Mouse (Mus musculus): ENCODE measurements around the gene Dcp1b. TPM values are rescaled to one million over a fixed set of nuclear protein-coding genes. Genes with fewer than 3 reads are reported as not detected.

Gene Dcp1b
- polyA plus RNA-seq, 1 experiment from 2014 or later: 7.9 TPM

GRCm38 (mm10) chr6:119139561-119139960, 35.5 kb upstream of the Dcp1b start:
- Histone ChIP-seq H3K4me2 (ENCODE audit: low read depth, low read length) (no peak overlapping the region), H3K36me3 (replicated peaks; ENCODE audit: control insufficient read depth, insufficient read depth, low read depth, low read length) (no peaks in the 10 kb centered on the region), H3K9ac (replicated peaks; ENCODE audit: low read length) (no peak overlapping the region), H3K27ac (replicated peaks; ENCODE audit: low read depth, low read length) (no peak overlapping the region), H3K9me3 (replicated peaks; ENCODE audit: control insufficient read depth, low read length) (no peaks in the 10 kb centered on the region), H3K4me1 (ENCODE audit: control insufficient read depth, insufficient read depth, low read length) (no peaks in the 10 kb centered on the region), H3K4me3 (ENCODE audit: low read depth, low read length) (no peak overlapping the region), H3K27me3 (ENCODE audit: control insufficient read depth, insufficient read depth, low read length) (no peaks in the 10 kb centered on the region)
- DNase-seq (ENCODE audit: low spot score): no peak
- 82% methylated on average over 7 of the region's 7 CpGs for WGBS
- no peak for ATAC-seq (replicated peaks; ENCODE audit: insufficient number of reproducible peaks, low FRiP score, low TSS enrichment, low read depth)

GRCm38 (mm10) chr6:119145109-119145508, 29.9 kb upstream of the Dcp1b start:
- H3K27ac ChIP-seq (replicated peaks; ENCODE audit: low read depth, low read length): no peak overlapping the region
- WGBS: 78% methylated on average over 4 of the region's 4 CpGs
- ATAC-seq (replicated peaks; ENCODE audit: insufficient number of reproducible peaks, low FRiP score, low TSS enrichment, low read depth): no peak
- no peaks in the 10 kb centered on the region for H3K9me3 ChIP-seq (replicated peaks; ENCODE audit: control insufficient read depth, low read length)
- no peaks in the 10 kb centered on the region for H3K36me3 ChIP-seq (replicated peaks; ENCODE audit: control insufficient read depth, insufficient read depth, low read depth, low read length)
- H3K4me2 ChIP-seq (ENCODE audit: low read depth, low read length): no peak overlapping the region
- H3K4me1 ChIP-seq (ENCODE audit: control insufficient read depth, insufficient read depth, low read length): no peaks in the 10 kb centered on the region
- H3K27me3 ChIP-seq (ENCODE audit: control insufficient read depth, insufficient read depth, low read length): no peaks in the 10 kb centered on the region
- no peak overlapping the region for H3K9ac ChIP-seq (replicated peaks; ENCODE audit: low read length)
- no peak overlapping the region for H3K4me3 ChIP-seq (ENCODE audit: low read depth, low read length)
- DNase-seq (ENCODE audit: low spot score): no peak

GRCm38 (mm10) chr6:119165677-119166076, 9.4 kb upstream of the Dcp1b start:
- ATAC-seq (replicated peaks; ENCODE audit: insufficient number of reproducible peaks, low FRiP score, low TSS enrichment, low read depth): no peak

GRCm38 (mm10) chr6:119174307-119175074, 562 bp upstream of the Dcp1b start:
- ATAC-seq (replicated peaks; ENCODE audit: insufficient number of reproducible peaks, low FRiP score, low TSS enrichment, low read depth) (0 out of 2 replicates have a peak, but pooled peaks have one; percentile 12), DNase-seq (ENCODE audit: low spot score) (no peak)
- 52% methylated on average over 12 of the region's 12 CpGs for WGBS
- H3K27me3 ChIP-seq (ENCODE audit: control insufficient read depth, insufficient read depth, low read length): no peaks in the 10 kb centered on the region
- H3K9me3 ChIP-seq (replicated peaks; ENCODE audit: control insufficient read depth, low read length): no peaks in the 10 kb centered on the region
- no peak overlapping the region for H3K27ac ChIP-seq (replicated peaks; ENCODE audit: low read depth, low read length)
- H3K4me3 ChIP-seq (ENCODE audit: low read depth, low read length): peak overlapping the region; percentile 89
- H3K4me1 ChIP-seq (ENCODE audit: control insufficient read depth, insufficient read depth, low read length): no peaks in the 10 kb centered on the region
- peak overlapping the region; percentile 84 for H3K9ac ChIP-seq (replicated peaks; ENCODE audit: low read length)
- H3K36me3 ChIP-seq (replicated peaks; ENCODE audit: control insufficient read depth, insufficient read depth, low read depth, low read length): no peaks in the 10 kb centered on the region
- H3K4me2 ChIP-seq (ENCODE audit: low read depth, low read length): peak overlapping the region; percentile 53

More at GRCm38 (mm10) chr6:119165677-119166076, 9.4 kb upstream of the Dcp1b start:
- Histone ChIP-seq H3K36me3 (replicated peaks; ENCODE audit: control insufficient read depth, insufficient read depth, low read depth, low read length) (no peaks in the 10 kb centered on the region), H3K27ac (replicated peaks; ENCODE audit: low read depth, low read length) (no peak overlapping the region), H3K9ac (replicated peaks; ENCODE audit: low read length) (no peak overlapping the region), H3K4me1 (ENCODE audit: control insufficient read depth, insufficient read depth, low read length) (no peaks in the 10 kb centered on the region), H3K9me3 (replicated peaks; ENCODE audit: control insufficient read depth, low read length) (no peaks in the 10 kb centered on the region), H3K4me2 (ENCODE audit: low read depth, low read length) (no peak overlapping the region), H3K27me3 (ENCODE audit: control insufficient read depth, insufficient read depth, low read length) (no peaks in the 10 kb centered on the region), H3K4me3 (ENCODE audit: low read depth, low read length) (no peak overlapping the region)
- DNase-seq (ENCODE audit: low spot score): no peak

- 81% methylated on average over 7 of the region's 7 CpGs for WGBS
- no peak overlapping the region for H3K4me3 ChIP-seq (ENCODE audit: low read depth, low read length)
- no peaks in the 10 kb centered on the region for H3K4me1 ChIP-seq (ENCODE audit: control insufficient read depth, insufficient read depth, low read length)
- no peak for ATAC-seq (replicated peaks; ENCODE audit: insufficient number of reproducible peaks, low FRiP score, low TSS enrichment, low read depth)
- H3K27ac ChIP-seq (replicated peaks; ENCODE audit: low read depth, low read length): no peak overlapping the region
- H3K36me3 ChIP-seq (replicated peaks; ENCODE audit: control insufficient read depth, insufficient read depth, low read depth, low read length): no peaks in the 10 kb centered on the region
- no peak for DNase-seq (ENCODE audit: low spot score)
- no peaks in the 10 kb centered on the region for H3K9me3 ChIP-seq (replicated peaks; ENCODE audit: control insufficient read depth, low read length)
- H3K4me2 ChIP-seq (ENCODE audit: low read depth, low read length): no peak overlapping the region
- no peaks in the 10 kb centered on the region for H3K27me3 ChIP-seq (ENCODE audit: control insufficient read depth, insufficient read depth, low read length)
- H3K9ac ChIP-seq (replicated peaks; ENCODE audit: low read length): no peak overlapping the region
Measured at GRCm38 (mm10) chr6:119176103-119176502, 1.1 kb downstream of the Dcp1b start.

GRCm38 (mm10) chr6:119177101-119177500, 2.0 kb downstream of the Dcp1b start:
- 68% methylated on average over 8 of the region's 8 CpGs for WGBS
- Histone ChIP-seq H3K36me3 (replicated peaks; ENCODE audit: control insufficient read depth, insufficient read depth, low read depth, low read length) (no peaks in the 10 kb centered on the region), H3K4me2 (ENCODE audit: low read depth, low read length) (no peak overlapping the region), H3K9ac (replicated peaks; ENCODE audit: low read length) (no peak overlapping the region), H3K4me3 (ENCODE audit: low read depth, low read length) (no peak overlapping the region), H3K27me3 (ENCODE audit: control insufficient read depth, insufficient read depth, low read length) (no peaks in the 10 kb centered on the region), H3K4me1 (ENCODE audit: control insufficient read depth, insufficient read depth, low read length) (no peaks in the 10 kb centered on the region), H3K27ac (replicated peaks; ENCODE audit: low read depth, low read length) (no peak overlapping the region), H3K9me3 (replicated peaks; ENCODE audit: control insufficient read depth, low read length) (no peaks in the 10 kb centered on the region)
- DNase-seq (ENCODE audit: low spot score): no peak
- no peak for ATAC-seq (replicated peaks; ENCODE audit: insufficient number of reproducible peaks, low FRiP score, low TSS enrichment, low read depth)

GRCm38 (mm10) chr6:119180188-119180587, 5.1 kb downstream of the Dcp1b start:
- H3K27ac ChIP-seq (replicated peaks; ENCODE audit: low read depth, low read length): no peak overlapping the region
- no peaks in the 10 kb centered on the region for H3K27me3 ChIP-seq (ENCODE audit: control insufficient read depth, insufficient read depth, low read length)
- ATAC-seq (replicated peaks; ENCODE audit: insufficient number of reproducible peaks, low FRiP score, low TSS enrichment, low read depth) (no peak), DNase-seq (ENCODE audit: low spot score) (no peak)
- H3K9me3 ChIP-seq (replicated peaks; ENCODE audit: control insufficient read depth, low read length): no peaks in the 10 kb centered on the region
- no peak overlapping the region for H3K4me3 ChIP-seq (ENCODE audit: low read depth, low read length)
- no peak overlapping the region for H3K9ac ChIP-seq (replicated peaks; ENCODE audit: low read length)
- no peak overlapping the region for H3K4me2 ChIP-seq (ENCODE audit: low read depth, low read length)
- H3K4me1 ChIP-seq (ENCODE audit: control insufficient read depth, insufficient read depth, low read length): no peaks in the 10 kb centered on the region
- H3K36me3 ChIP-seq (replicated peaks; ENCODE audit: control insufficient read depth, insufficient read depth, low read depth, low read length): no peaks in the 10 kb centered on the region
- 91% methylated on average over 2 of the region's 2 CpGs for WGBS

GRCm38 (mm10) chr6:119182211-119182610, 7.2 kb downstream of the Dcp1b start:
- H3K27me3 ChIP-seq (ENCODE audit: control insufficient read depth, insufficient read depth, low read length): no peaks in the 10 kb centered on the region
- H3K4me3 ChIP-seq (ENCODE audit: low read depth, low read length): no peak overlapping the region
- WGBS: 95% methylated on average over 9 of the region's 9 CpGs
- H3K27ac ChIP-seq (replicated peaks; ENCODE audit: low read depth, low read length): no peak overlapping the region
- no peak for DNase-seq (ENCODE audit: low spot score)
- ATAC-seq (replicated peaks; ENCODE audit: insufficient number of reproducible peaks, low FRiP score, low TSS enrichment, low read depth): no peak
- no peaks in the 10 kb centered on the region for H3K9me3 ChIP-seq (replicated peaks; ENCODE audit: control insufficient read depth, low read length)
- H3K4me1 ChIP-seq (ENCODE audit: control insufficient read depth, insufficient read depth, low read length): no peaks in the 10 kb centered on the region
- H3K4me2 ChIP-seq (ENCODE audit: low read depth, low read length): no peak overlapping the region
- H3K36me3 ChIP-seq (replicated peaks; ENCODE audit: control insufficient read depth, insufficient read depth, low read depth, low read length): no peaks in the 10 kb centered on the region
- H3K9ac ChIP-seq (replicated peaks; ENCODE audit: low read length): no peak overlapping the region
